Mouse (Mus musculus) stomach, embryonic 16.5 days (tissue): ENCODE data around the gene Gm6614. TPM values are rescaled to one million over a fixed set of nuclear protein-coding genes. Genes with fewer than 3 reads are reported as not detected.

Source experiments
- ATAC-seq: fragments of 200-750 bp; cut with Nextera tagmentation; 2 replicates; pipeline ENCODE4 v1.8.0; 2017; ENCODE audit warnings: moderate number of reproducible peaks, moderate TSS enrichment; ENCODE audit not compliant: insufficient read depth, low FRiP score
- H3K27ac ChIP-seq: fragments of 300-500 bp; sonication (generic); 2 replicates; pipeline ENCODE4 v1.5.1; 2014; ENCODE audit warnings: low read length
- H3K27me3 ChIP-seq: fragments of 300-500 bp; sonication (generic); 2 replicates; pipeline ENCODE4 v1.6.1; 2014; ENCODE audit warnings: low read length, control low read depth, mixed read lengths; ENCODE audit not compliant: control insufficient read depth, insufficient read depth
- H3K36me3 ChIP-seq: fragments of 300-500 bp; sonication (generic); 2 replicates; pipeline ENCODE4 v1.6.1; 2014; ENCODE audit warnings: low read length; ENCODE audit not compliant: control insufficient read depth, insufficient read depth
- H3K4me1 ChIP-seq: fragments of 300-500 bp; sonication (generic); 2 replicates; pipeline ENCODE4 v1.6.1; 2014; ENCODE audit warnings: low read length, control low read depth, mixed read lengths; ENCODE audit not compliant: control insufficient read depth, insufficient read depth
- H3K4me2 ChIP-seq: fragments of 300-500 bp; sonication (generic); 2 replicates; pipeline ENCODE4 v1.6.1; 2014; ENCODE audit warnings: low read depth, low read length, mixed read lengths
- H3K4me3 ChIP-seq: fragments of 300-500 bp; sonication (generic); replicated peaks from 2 replicates; pipeline ENCODE4 v1.5.1; 2014; ENCODE audit warnings: mild to moderate bottlenecking, low read length
- H3K9ac ChIP-seq: fragments of 300-500 bp; sonication (generic); 2 replicates; pipeline ENCODE4 v1.6.1; 2014; ENCODE audit warnings: low read length
- H3K9me3 ChIP-seq: fragments of 300-500 bp; sonication (generic); replicated peaks from 2 replicates; pipeline ENCODE4 v1.6.1; 2016; ENCODE audit warnings: low read length, control low read depth; ENCODE audit not compliant: control insufficient read depth
- WGBS: fragments of 180-500 bp; shearing (Covaris S2); extraction: QIAGEN DNeasy Blood & Tissue Kit; methylation state at CpG from one replicate; pipeline ENCODE4 v1.1.7; 2014; 5-methylcytosine and 5-hydroxymethylcytosine counted together
- polyA plus RNA-seq: library from polyadenylated mRNA; unstranded; fragments of >200 nt; fragmentation: Nextera tagmentation; extraction: Ambion mirVana; gene quantifications from 2 replicates; pipeline ENCODE4 v1.2.1, GENCODE M21; 2015

Gene Gm6614
- polyA plus RNA-seq, 1 experiment from 2014 or later = not detected

- ATAC-seq = no peak
- WGBS = 65% methylated on average over 3 of the region's 3 CpGs
- Histone ChIP-seq H3K4me3 (no peak overlapping the region), H3K27ac (no peak overlapping the region), H3K4me2 (no peak overlapping the region), H3K4me1 (no peaks in the 10 kb centered on the region), H3K36me3 (no peaks in the 10 kb centered on the region), H3K27me3 (no peaks in the 10 kb centered on the region), H3K9ac (no peak overlapping the region), H3K9me3 (no peaks in the 10 kb centered on the region)
These were observed 26.6 kb downstream of the Gm6614 start for GRCm38 (mm10) chr6:141984644-141985043.

- Histone ChIP-seq H3K4me3 (no peak overlapping the region), H3K27ac (no peak overlapping the region)
- WGBS = 70% methylated on average over 1 of the region's 1 CpGs
These were observed 48.8 kb downstream of the Gm6614 start for GRCm38 (mm10) chr6:141962420-141962819.

GRCm38 (mm10) chr6:141961861-141962260, 49.4 kb downstream of the Gm6614 start:
- H3K4me3 ChIP-seq = no peak overlapping the region
- no peaks in the 10 kb centered on the region for H3K9me3 ChIP-seq
- ATAC-seq = no peak
- H3K4me1 ChIP-seq = no peaks in the 10 kb centered on the region
- 81% methylated on average over 3 of the region's 3 CpGs for WGBS
- no peak overlapping the region for H3K4me2 ChIP-seq
- H3K36me3 ChIP-seq = no peaks in the 10 kb centered on the region
- no peak overlapping the region for H3K9ac ChIP-seq
- H3K27me3 ChIP-seq = no peaks in the 10 kb centered on the region
- H3K27ac ChIP-seq = no peak overlapping the region

More at GRCm38 (mm10) chr6:141962420-141962819, 48.8 kb downstream of the Gm6614 start:
- no peak overlapping the region for H3K4me2 ChIP-seq
- no peak overlapping the region for H3K9ac ChIP-seq
- H3K9me3 ChIP-seq = no peaks in the 10 kb centered on the region
- no peaks in the 10 kb centered on the region for H3K4me1 ChIP-seq
- no peaks in the 10 kb centered on the region for H3K36me3 ChIP-seq
- ATAC-seq = no peak
- no peaks in the 10 kb centered on the region for H3K27me3 ChIP-seq

GRCm38 (mm10) chr6:141960482-141960881, 50.7 kb downstream of the Gm6614 start:
- ATAC-seq = no peak
- H3K9ac ChIP-seq = no peak overlapping the region
- H3K36me3 ChIP-seq = no peaks in the 10 kb centered on the region
- H3K27ac ChIP-seq = no peak overlapping the region
- H3K27me3 ChIP-seq = no peaks in the 10 kb centered on the region
- no peak overlapping the region for H3K4me2 ChIP-seq
- WGBS = 48% methylated on average over 5 of the region's 5 CpGs
- no peak overlapping the region for H3K4me3 ChIP-seq
- H3K9me3 ChIP-seq = no peaks in the 10 kb centered on the region
- H3K4me1 ChIP-seq = no peaks in the 10 kb centered on the region

GRCm38 (mm10) chr6:141946862-141947261, 64.4 kb downstream of the Gm6614 start, which contains the start of gene Slco1a1:
Gene Slco1a1 (minus strand): TSS chr6:141946962.
- no peaks in the 10 kb centered on the region for H3K9me3 ChIP-seq
- no peak within 1 kb of the TSS for H3K4me3 ChIP-seq
- H3K27me3 ChIP-seq = no peaks in the 10 kb centered on the region
- H3K4me2 ChIP-seq = no peak within 1 kb of the TSS
- H3K27ac ChIP-seq = no peak within 1 kb of the TSS
- H3K36me3 ChIP-seq = no peaks in the 10 kb centered on the region
- no peak within 1 kb of the TSS for H3K9ac ChIP-seq
- no peaks in the 10 kb centered on the region for H3K4me1 ChIP-seq
- ATAC-seq = no peak

GRCm38 (mm10) chr6:141940451-141940850, 70.8 kb downstream of the Gm6614 start:
- Histone ChIP-seq H3K27me3 (no peaks in the 10 kb centered on the region), H3K4me2 (no peak overlapping the region), H3K9ac (no peak overlapping the region), H3K4me3 (no peak overlapping the region), H3K36me3 (no peaks in the 10 kb centered on the region), H3K27ac (no peak overlapping the region), H3K4me1 (no peaks in the 10 kb centered on the region), H3K9me3 (no peaks in the 10 kb centered on the region)
- ATAC-seq = no peak
- 70% methylated on average over 1 of the region's 1 CpGs for WGBS

Other genes with a start within 250 kb of the Gm6614 start
- gene Gm5724, start 237.6 kb downstream of the Gm6614 start, polyA plus RNA-seq = not detected in 2 replicates
- not detected in 2 replicates for gene Slco1a4, start 155.2 kb downstream of the Gm6614 start, polyA plus RNA-seq
- not detected in 2 replicates for gene Slco1a1, start 64.5 kb downstream of the Gm6614 start, polyA plus RNA-seq
- gene Slco1a6, start 197.1 kb upstream of the Gm6614 start, polyA plus RNA-seq = not detected in 2 replicates